Mouse (Mus musculus): Measurements from ENCODE around the gene Nutf2.
"Not testable (repeated sequence)": the region's sequence is repeated elsewhere in the genome, so short reads cannot be mapped to it uniquely, and the experiment has no call there.

The Nutf2 gene

GRCm38 (mm10) chr8:105860143-105860981, at the start of gene Nutf2:
Nutf2 (plus strand) TSS chr8:105860580.
- in situ Hi-C loops (cut with MseI, MboI), result no loop called here

DNA sequence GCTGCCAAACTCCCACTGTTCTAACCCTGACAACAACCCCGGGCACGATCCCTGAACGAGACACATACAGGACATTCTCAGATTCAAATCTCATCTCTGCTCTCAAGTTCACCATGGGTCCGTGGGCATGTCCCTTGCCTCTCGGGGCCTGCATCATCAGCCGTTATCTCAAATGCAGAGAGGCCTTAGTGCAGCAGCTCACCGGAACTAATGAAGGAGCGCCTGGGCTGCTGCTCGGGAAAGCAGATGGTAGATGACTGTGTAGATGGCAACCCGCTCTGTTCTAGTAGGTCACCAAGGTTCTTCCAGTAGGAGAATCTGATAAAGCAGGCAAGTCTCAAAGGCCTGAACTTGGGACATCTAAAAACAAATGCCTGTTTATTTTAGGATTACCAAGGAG, 49.3 kb upstream of the Nutf2 start:
- in situ Hi-C loops (cut with MseI, MboI), result no loop called here

GRCm38 (mm10) chr8:105811543-105811942, 48.8 kb upstream of the Nutf2 start:
- in situ Hi-C loops (cut with MseI, MboI), result no loop called here

DNA sequence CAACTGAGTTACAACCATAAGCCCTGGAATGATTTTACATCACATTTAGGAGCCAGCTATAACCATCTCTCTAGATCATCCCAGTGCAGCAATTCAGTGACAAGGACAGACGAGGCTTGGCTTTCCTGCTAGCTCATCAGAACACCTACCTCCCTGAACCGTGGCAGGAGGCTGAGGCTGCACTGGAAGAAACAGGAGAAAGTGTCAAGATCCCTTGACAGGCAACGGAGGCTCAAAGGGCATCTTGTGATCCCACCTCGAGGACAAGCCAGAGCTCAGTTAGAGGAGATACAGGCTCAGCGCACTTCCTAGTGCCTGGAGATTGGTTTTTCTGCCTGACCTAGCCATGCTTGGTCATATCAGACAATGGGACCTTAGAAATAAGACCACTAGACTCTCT, 47.9 kb upstream of the Nutf2 start:
- in situ Hi-C loops (cut with MseI, MboI), result no loop called here

DNA sequence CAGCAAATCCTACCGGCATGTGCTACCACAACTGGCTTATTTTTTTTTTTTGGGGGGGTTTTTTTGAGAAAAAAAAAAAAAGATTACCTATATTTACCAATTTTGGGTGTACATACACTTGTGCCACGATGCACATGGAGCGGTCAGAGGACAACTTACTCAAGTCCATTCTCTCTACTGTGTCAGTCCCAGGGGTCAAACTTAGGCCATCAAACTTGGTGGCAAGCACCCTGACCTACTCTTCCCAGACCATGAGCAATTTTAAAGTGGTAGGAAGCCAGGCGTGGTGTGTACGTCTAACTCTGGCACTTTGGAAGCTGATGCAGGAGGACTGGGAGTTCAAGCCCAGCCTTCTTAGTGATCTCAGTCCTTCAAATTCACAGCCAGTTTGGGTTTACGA, 47.1 kb upstream of the Nutf2 start:
- in situ Hi-C loops (cut with MseI, MboI), result no loop called here

- in situ Hi-C loops (cut with MseI, MboI), result no loop called here
These were observed 40.7 kb upstream of the Nutf2 start for GRCm38 (mm10) chr8:105819659-105820058.

- in situ Hi-C loops (cut with MseI, MboI), result no loop called here
These were observed 39.5 kb upstream of the Nutf2 start for GRCm38 (mm10) chr8:105820925-105821324.

- in situ Hi-C loops (cut with MseI, MboI), result no loop called here
These were observed 34.9 kb upstream of the Nutf2 start for GRCm38 (mm10) chr8:105825506-105825905.

DNA sequence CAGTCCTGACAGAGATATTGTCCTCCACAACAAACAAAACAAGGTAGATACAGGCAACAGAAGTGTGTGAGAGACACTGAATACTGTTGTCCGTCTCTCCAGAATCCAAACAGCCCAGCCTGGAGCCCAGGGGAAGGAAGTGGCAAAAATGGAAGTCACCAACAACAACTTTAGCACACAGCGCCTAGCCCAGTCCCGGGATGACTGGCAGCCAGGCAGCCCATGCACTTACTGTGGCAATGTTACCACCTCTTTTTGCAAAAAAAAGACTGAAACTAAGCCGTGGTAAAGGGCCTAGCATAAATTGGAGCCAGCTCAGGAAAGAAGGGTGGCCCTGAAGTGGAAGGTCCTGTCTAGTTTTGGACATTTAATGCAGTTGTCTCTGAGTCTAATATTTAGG, 34.0 kb upstream of the Nutf2 start:
- in situ Hi-C loops (cut with MseI, MboI), result no loop called here

- in situ Hi-C loops (cut with MseI, MboI), result no loop called here
These were observed 33.2 kb upstream of the Nutf2 start, which contains the start of the genes Ranbp10 and Tsnaxip1 for GRCm38 (mm10) chr8:105826861-105827848. Ranbp10 (minus strand) TSS chr8:105827350. Tsnaxip1 (plus strand) TSS chr8:105827731.

- in situ Hi-C loops (cut with MseI, MboI), result not testable (repeated sequence)
These were observed 26.6 kb upstream of the Nutf2 start for GRCm38 (mm10) chr8:105833740-105834139.

DNA sequence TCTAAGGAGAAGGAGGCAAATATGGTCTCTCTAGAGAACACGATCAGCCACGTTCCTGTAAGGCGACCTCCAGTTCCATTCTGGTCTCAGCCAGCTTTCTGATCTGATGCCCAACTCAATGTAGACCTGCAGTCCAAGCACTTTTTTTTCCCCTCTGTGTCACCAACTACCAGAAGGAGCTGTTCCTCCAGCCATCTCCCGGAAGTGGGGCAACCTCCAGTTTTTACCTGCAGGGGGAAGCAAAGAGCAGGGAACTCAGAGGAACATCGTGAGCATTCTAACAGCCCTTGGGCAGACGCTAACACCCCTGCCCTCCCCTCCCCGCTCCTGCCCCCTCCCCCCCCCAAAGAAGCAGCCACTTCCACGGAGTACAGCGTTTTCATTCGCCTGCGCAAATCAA, 25.1 kb upstream of the Nutf2 start:
- in situ Hi-C loops (cut with MseI, MboI), result no loop called here

- in situ Hi-C loops (cut with MseI, MboI), result no loop called here
These were observed 23.4 kb upstream of the Nutf2 start for GRCm38 (mm10) chr8:105836991-105837390.

- in situ Hi-C loops (cut with MseI, MboI), result no loop called here
These were observed 21.2 kb upstream of the Nutf2 start for GRCm38 (mm10) chr8:105839209-105839608.

DNA sequence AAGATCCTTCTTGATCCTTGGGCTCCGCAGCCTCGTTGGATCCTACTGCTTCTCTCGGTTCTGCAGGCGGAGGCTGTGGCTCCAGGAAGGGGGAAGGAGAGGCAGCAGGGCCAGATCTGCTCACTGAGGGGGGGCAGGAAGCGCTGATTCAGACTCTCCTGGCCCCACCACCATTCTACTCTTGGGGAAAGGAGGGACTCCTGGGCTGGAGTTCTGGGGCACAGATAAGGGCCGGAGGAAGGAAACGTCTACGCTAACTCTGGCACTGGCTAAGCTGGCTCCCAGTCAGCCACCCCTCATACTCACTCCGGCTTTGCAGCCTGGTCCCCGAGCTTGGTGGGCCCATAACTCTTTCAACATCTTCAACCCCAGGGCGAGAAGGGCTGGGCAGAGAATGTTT, 13.7 kb upstream of the Nutf2 start:
- in situ Hi-C loops (cut with MseI, MboI), result no loop called here

DNA sequence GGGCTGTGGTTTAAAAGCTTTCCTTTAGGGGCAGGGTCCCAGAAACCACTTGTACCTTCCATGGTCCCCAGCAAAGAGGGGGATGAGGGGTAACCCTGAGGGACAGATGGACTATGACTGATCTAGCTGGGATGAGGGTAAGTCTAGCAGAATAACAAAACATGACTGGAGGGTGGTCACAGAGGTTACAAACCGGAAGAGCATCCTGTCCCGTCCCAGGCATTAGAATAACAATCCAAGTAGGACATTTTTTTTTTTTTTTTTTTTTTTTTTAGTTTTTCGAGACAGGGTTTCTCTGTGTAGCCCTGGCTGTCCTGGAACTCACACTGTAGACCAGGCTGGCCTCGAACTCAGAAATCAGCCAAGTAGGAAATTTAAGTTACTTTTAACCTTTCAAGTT, 10.4 kb upstream of the Nutf2 start:
- in situ Hi-C loops (cut with MseI, MboI), result no loop called here

GRCm38 (mm10) chr8:105850611-105851010, 9.8 kb upstream of the Nutf2 start:
- in situ Hi-C loops (cut with MseI, MboI), result no loop called here

DNA sequence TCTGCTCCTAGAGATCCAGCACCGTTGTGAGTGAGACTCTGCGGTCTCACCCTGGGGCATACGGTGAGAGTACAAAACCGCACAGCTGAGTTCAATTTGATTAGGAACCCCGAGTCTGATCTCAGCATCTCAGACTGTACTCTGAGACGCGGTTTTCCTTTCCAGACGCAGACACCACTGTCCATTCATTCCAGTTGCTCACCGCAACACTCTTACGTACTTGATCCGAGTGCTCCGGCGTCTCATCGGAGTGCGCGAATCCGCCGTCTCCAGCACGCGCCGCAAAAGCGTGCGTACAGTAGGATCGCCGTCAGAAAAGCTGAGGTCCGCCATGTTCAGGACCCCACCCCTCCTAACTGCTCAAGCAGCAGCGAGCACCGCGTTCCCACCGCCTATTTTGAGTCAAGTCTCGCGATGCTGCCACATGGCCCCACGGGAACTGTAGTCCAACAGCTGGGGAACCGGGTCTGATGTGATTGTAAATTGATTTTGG, 8.7 kb upstream of the Nutf2 start:
- in situ Hi-C loops (cut with MseI, MboI), result no loop called here

DNA sequence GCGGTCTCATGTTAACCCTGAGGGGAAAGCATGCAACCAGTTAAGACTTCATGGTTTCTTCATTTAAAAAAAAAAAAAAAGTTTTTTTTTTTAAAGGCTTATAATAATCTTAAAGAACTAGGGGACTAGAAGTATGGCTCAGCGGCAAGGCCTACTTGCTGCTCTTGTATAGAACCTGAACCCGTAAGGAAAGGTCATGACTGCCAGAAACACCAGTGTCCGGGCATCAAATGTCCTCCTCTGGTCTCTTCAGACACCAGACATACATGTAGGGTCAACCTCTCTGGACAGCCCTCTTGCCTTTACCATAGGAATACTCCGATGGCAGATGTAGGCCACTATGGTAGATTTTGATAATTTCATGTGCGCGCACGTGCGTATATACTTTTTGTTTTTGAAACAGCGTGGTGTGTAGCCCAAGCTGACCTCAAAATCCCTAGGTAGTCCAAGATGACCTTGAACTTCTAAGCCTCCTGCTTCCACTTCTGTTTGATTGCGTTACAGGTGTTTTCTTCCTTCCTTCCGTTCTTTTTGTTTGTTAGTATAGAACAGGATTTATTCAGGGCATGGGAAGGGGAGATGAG, 8.1 kb upstream of the Nutf2 start:
- in situ Hi-C loops (cut with MseI, MboI), result no loop called here

DNA sequence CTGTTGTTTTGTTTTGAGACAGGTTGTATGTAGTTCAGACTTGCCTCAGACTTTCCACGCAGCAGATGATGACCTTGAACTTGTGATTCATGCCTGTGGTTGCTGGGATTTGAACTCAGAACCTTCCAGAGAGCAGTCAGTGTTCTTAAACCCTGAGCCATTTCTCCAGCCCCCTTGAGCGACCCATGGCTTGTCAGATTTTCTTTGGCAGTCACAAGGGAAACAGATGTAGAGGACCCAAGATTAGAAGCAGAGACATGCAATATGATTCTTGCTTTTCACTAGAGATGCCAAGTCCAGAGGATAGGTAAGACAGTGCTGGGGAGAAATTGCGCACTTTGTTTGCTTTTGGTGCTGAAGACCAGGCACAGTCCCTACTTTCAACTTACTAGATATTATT, 7.2 kb upstream of the Nutf2 start, which contains the start of gene Cenpt:
TSS of gene Cenpt (minus strand) at position 101 of the 400 bp plus-strand sequence.
- in situ Hi-C loops (cut with MseI, MboI), result no loop called here

- in situ Hi-C loops (cut with MseI, MboI), result no loop called here
These were observed 6.1 kb upstream of the Nutf2 start for GRCm38 (mm10) chr8:105854303-105854702.

Data from mouse trophoblast stem cell (cell line).